Mouse (Mus musculus) spleen, adult 2 months (tissue): ENCODE data around the gene Erp27. TPM values are rescaled to one million over a fixed set of nuclear protein-coding genes. Genes with fewer than 3 reads are reported as not detected.
"Not testable (repeated sequence)": the region's sequence is repeated elsewhere in the genome, so short reads cannot be mapped to it uniquely, and the experiment has no call there.

ENCODE experiments used
- DNase-seq, 2 experiments: peaks; one replicate each; pipeline versions ENCODE4 v3.0.0 to v3.0.0-alpha.2; 2012 to 2021; ENCODE audit warnings: low spot score in 2 of 2, low read depth in 1 of 2
- H3K27ac ChIP-seq: fragments of 200-500 bp; 2 replicates; pipeline ENCODE4 v1.5.1; 2012; ENCODE audit warnings: low read length, inconsistent platforms; ENCODE audit not compliant: insufficient read depth
- H3K27me3 ChIP-seq: fragments of 200-500 bp; 2 replicates; pipeline ENCODE4 v1.6.1; 2012; ENCODE audit warnings: mild to moderate bottlenecking, moderate library complexity, low read length, inconsistent platforms; ENCODE audit not compliant: control insufficient read depth, insufficient read depth
- H3K36me3 ChIP-seq: fragments of 200-500 bp; 2 replicates; pipeline ENCODE4 v1.6.1; 2012; ENCODE audit warnings: mild to moderate bottlenecking, low read length, inconsistent platforms; ENCODE audit not compliant: control insufficient read depth, insufficient read depth
- H3K4me1 ChIP-seq: fragments of 200-500 bp; 2 replicates; pipeline ENCODE4 v1.6.1; 2011; ENCODE audit warnings: inconsistent platforms; ENCODE audit not compliant: control insufficient read depth, insufficient read depth, insufficient read length
- H3K4me3 ChIP-seq: fragments of 200-500 bp; 2 replicates; pipeline ENCODE4 v1.5.1; 2011; ENCODE audit warnings: mild to moderate bottlenecking, inconsistent platforms; ENCODE audit not compliant: insufficient read depth, insufficient read length; ENCODE audit errors: extremely low read depth
- CTCF ChIP-seq: fragments of 200-500 bp; IDR thresholded peaks from 2 replicates; pipeline ENCODE4 v1.5.1; 2011; ENCODE audit warnings: mild to moderate bottlenecking, inconsistent platforms; ENCODE audit not compliant: insufficient read depth, insufficient read length, insufficient replicate concordance; ENCODE audit errors: extremely low read depth
- POLR2A ChIP-seq: fragments of 200-500 bp; IDR thresholded peaks from 2 replicates; pipeline ENCODE4 v1.6.1; 2011; ENCODE audit warnings: low read depth, low read length, inconsistent platforms
- WGBS: fragments of 180-500 bp; shearing (Covaris S2); methylation state at CpG from one replicate; pipeline ENCODE4 v1.1.7; 2018; 5-methylcytosine and 5-hydroxymethylcytosine counted together
- polyA plus RNA-seq: library from polyadenylated mRNA; depleted of rRNA; stranded (reverse); fragments of >200 nt; gene quantifications from 2 replicates; pipeline ENCODE4 v1.2.3, GENCODE M21; 2012; rRNA removed

Gene Erp27
- polyA plus RNA-seq = 10.5 and 16.2 TPM in 2 replicates

GRCm38 (mm10) chr6:136922080-136922479 lies at the start of gene Erp27:
Gene Erp27, minus strand, starts transcription at chr6:136922180.
- H3K4me1 ChIP-seq = peaks cover 4% of the 10 kb centered on the region; the same call in 1 of the 2 replicates
- 69% methylated on average over 5 of the region's 5 CpGs for WGBS
- H3K27ac ChIP-seq = no peak within 1 kb of the TSS
- no peaks in the 10 kb centered on the region for H3K27me3 ChIP-seq
- DNase-seq = no peak
- TF ChIP-seq POLR2A (no peak), CTCF (no peak)
- peaks cover 40% of the 10 kb centered on the region for H3K36me3 ChIP-seq
- H3K4me3 ChIP-seq = no peak within 1 kb of the TSS

- not testable (repeated sequence) for H3K27ac ChIP-seq, DNase-seq, H3K27me3 ChIP-seq, H3K4me3 ChIP-seq, H3K36me3 ChIP-seq
- peak; percentile 30; the same call in 1 of the 2 replicates for TF ChIP-seq CTCF
- WGBS = 20% methylated on average over 4 of the region's 4 CpGs
- peaks cover 11% of the 10 kb centered on the region; the same call in 1 of the 2 replicates for H3K4me1 ChIP-seq
Observed at GRCm38 (mm10) chr6:136968877-136969276, 46.9 kb upstream of the Erp27 start.

DNA sequence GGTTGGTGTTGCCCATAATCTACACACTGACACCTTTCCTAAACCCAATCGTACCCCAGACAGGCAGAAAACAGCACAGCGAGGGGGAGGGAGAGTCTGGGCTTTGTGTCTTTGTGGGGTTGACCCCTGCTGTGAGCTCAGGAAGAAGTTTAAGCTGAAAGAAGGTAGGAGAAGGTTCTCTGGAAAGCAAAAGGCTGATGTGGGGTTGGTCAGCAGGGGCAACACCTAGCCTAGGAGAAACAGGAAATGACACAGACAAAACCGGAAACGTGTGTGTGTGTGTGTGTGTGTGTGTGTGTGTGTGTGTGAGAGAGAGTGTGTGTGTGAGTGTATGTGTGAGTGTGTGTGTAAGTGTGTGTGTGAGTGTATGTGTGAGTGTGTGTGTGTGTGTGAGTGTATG lies 45.5 kb upstream of the Erp27 start:
- WGBS = 28% methylated on average over 4 of the region's 4 CpGs
- peak overlapping the region; percentile 76 for H3K27ac ChIP-seq
- no peak for TF ChIP-seq POLR2A
- no peak for TF ChIP-seq CTCF

GRCm38 (mm10) chr6:136965912-136966311 lies 43.9 kb upstream of the Erp27 start:
- Histone ChIP-seq H3K27ac (no peak overlapping the region), H3K36me3 (no peaks in the 10 kb centered on the region), H3K27me3 (no peaks in the 10 kb centered on the region), H3K4me3 (no peak overlapping the region), H3K4me1 (peaks cover 11% of the 10 kb centered on the region; the same call in 1 of the 2 replicates)
- no peak for DNase-seq
- 90% methylated on average over 10 of the region's 10 CpGs for WGBS
- TF ChIP-seq CTCF = no peak
- no peak for TF ChIP-seq POLR2A

More for the DNA sequence above, 45.5 kb upstream of the Erp27 start:
- no peak for DNase-seq
- H3K4me1 ChIP-seq = peaks cover 11% of the 10 kb centered on the region; the same call in 1 of the 2 replicates
- H3K36me3 ChIP-seq = no peaks in the 10 kb centered on the region
- no peak overlapping the region for H3K4me3 ChIP-seq
- H3K27me3 ChIP-seq = no peaks in the 10 kb centered on the region

DNA sequence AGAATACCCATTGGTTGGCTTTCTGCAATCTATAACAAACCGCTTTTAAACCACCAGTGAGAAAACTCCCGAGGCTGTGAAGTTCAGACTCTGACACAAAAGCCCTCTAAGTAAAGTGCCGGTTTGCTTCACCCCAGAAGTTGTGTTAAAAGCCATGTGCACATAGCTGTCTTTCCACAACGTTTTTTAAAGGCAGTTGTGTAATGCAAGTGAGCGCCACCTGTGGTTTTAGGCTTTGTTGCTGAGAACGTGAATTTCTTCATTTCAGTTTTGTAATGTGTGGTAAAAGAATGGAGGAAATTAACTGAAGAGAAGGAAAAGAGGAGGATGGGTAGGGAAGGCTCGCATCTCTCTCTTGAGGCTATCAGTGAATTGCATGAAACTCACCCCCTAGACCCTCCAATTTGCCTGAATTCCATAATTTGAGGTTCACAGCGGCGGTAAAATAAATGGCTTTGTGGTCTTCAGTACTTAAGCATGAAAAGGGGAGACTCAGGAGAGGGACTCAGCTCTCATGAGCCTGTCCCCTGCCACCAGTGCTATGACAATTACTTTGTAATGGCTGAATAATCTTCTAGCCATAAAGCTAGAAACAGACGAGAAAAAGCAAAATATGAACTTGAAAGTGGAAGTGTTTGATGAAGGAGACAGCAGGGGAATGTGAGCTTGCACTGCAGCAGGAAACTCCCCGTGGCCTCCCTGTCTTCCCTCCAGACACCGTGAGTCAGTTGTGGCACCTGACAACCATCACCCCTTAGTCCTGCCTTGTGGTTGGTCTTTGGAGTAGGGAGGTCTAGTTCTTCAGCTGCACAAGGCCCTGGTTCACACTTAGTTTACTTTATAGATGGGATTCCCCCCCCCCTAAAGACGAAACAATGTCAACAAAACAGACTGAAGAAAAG lies 42.9 kb upstream of the Erp27 start:
- WGBS = 13% methylated on average over 13 of the region's 13 CpGs
- Histone ChIP-seq H3K27me3 (no peaks in the 10 kb centered on the region), H3K4me3 (peak overlapping the region; percentile 25; the same call in 1 of the 2 replicates), H3K36me3 (no peaks in the 10 kb centered on the region), H3K4me1 (peaks cover 11% of the 10 kb centered on the region; the same call in 1 of the 2 replicates), H3K27ac (peak overlapping the region; percentile 76)
- no peak for TF ChIP-seq POLR2A
- TF ChIP-seq CTCF = no peak
- peak in 1 of 2 experiments; percentile 39 for DNase-seq

- peaks cover 11% of the 10 kb centered on the region; the same call in 1 of the 2 replicates for H3K4me1 ChIP-seq
Observed at GRCm38 (mm10) chr6:136962957-136963356, 41.0 kb upstream of the Erp27 start.

DNA sequence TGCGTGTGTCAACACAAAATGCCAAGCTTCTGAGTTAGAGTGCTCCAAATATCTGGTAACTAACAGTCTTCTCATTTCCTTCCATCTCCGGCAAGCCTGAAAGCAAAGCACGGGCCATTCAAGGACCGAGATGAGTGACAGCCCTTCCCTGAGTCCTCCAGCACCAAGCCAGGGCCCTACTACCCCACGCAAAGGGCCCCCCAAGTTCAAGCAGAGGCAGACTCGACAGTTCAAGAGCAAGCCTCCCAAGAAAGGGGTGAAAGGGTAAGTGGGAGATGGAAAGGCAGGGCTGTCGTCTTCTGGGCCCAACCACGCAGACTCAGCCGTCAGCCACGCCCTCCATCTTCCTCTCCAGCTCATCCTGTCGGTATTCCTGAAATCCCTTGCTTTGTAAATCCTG lies 37.2 kb upstream of the Erp27 start:
- DNase-seq = no peak
- Histone ChIP-seq H3K27me3 (no peaks in the 10 kb centered on the region), H3K4me3 (no peak overlapping the region), H3K36me3 (no peaks in the 10 kb centered on the region), H3K27ac (no peak overlapping the region), H3K4me1 (no peaks in the 10 kb centered on the region)
- TF ChIP-seq CTCF = no peak
- 70% methylated on average over 11 of the region's 11 CpGs for WGBS

More at GRCm38 (mm10) chr6:136962957-136963356, 41.0 kb upstream of the Erp27 start:
- no peak overlapping the region for H3K4me3 ChIP-seq
- DNase-seq = no peak
- WGBS = 89% methylated on average over 11 of the region's 11 CpGs
- TF ChIP-seq CTCF = no peak
- no peak for TF ChIP-seq POLR2A
- H3K27me3 ChIP-seq = no peaks in the 10 kb centered on the region
- no peaks in the 10 kb centered on the region for H3K36me3 ChIP-seq
- H3K27ac ChIP-seq = no peak overlapping the region
